Mouse (Mus musculus) left cerebral cortex, adult 2 months (tissue): ENCODE data around the gene 2810004N23Rik. TPM values are rescaled to one million over a fixed set of nuclear protein-coding genes. Genes with fewer than 3 reads are reported as not detected.

Experiments
- DNase-seq, 2 experiments: peaks; one replicate each; pipeline ENCODE4 v3.0.0; 2021 to 2022; ENCODE audit warnings: low spot score in 2 of 2, mixed read lengths in 1 of 2; ENCODE audit errors: extremely low spot score in 1 of 2
- H3K27ac ChIP-seq: fragments of 200-600 bp; 2 replicates; pipeline ENCODE4 v1.8.1; 2022
- H3K4me3 ChIP-seq: fragments of 200-600 bp; 2 replicates; pipeline ENCODE4 v1.8.1; 2022
- CTCF ChIP-seq: fragments of 200-600 bp; IDR thresholded peaks from 2 replicates; pipeline ENCODE4 v1.8.1; 2022; ENCODE audit warnings: antibody characterized with exemption, mild to moderate bottlenecking, moderate library complexity
- intact Hi-C: fragments of 180-260 bp; cut with DNase I; formaldehyde crosslinking; loops from one replicate; pipeline ENCODE4 v1.15.1; 2025
- total RNA-seq, 2 experiments: library from RNA; stranded (reverse); gene quantifications; 2 replicates each; pipeline ENCODE4 v1.2.3; 2021

The 2810004N23Rik gene
- total RNA-seq, 2 experiments from 2014 or later: 19.0 to 20.3 TPM

DNA sequence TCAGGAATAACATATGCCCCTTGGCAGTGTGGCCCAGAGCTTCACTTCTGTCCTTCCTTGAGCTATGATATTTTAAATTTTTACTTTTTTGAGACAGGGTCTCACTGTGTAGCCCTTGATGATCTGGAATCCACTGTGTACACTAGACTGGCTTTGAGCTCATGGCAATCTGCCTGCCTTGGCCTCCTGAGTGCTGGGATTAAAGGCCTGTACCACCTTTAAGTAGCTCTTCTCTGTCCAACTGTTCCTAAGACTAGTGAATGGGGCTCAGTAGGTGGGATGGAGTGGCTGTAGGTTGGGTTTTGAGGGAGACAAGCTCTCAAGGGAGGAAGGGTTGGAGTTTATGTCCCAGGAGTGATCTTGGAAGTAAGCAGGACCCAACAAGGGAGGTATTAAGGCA, 27.1 kb downstream of the 2810004N23Rik start:
- intact Hi-C loops: no loop called here
- H3K4me3 ChIP-seq: no peak overlapping the region
- no peak for DNase-seq
- H3K27ac ChIP-seq: no peak overlapping the region
- no peak for TF ChIP-seq CTCF

DNA sequence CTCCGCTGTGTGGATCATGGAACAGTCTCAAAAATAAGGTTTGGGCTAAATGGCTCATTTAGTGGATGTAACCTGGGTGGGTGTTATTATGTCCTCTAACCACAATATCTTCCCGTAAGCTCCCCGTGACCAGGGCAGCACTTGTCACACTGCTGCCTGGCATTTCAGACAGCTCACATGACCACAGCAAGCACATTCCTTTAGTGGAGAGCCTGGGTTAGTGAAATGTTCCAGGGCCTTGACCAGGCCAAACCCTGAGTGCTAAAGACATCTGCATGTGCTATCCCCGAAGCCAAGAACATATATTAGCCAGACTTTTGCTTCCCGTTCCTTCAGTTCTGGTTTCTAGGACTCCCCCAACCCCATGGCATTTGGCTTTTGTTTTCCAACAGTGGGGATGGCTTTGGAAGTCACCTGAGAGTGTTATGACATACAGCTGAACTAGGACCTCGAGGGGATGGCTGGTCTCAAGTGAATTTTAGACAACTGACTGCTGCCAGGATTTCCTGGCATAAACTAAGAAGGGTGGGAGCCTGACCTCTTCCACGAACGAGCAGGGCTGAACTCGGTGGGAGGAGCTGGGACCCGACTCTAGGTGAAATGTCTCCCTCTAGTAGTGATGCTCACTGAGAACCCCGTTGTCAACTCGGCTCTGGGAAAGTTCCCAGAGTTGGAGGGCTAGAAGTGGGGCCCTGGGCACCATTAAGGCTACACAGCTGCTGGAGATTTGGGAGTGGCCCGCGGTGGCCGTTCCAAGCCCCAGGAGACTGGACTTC, 29.3 kb downstream of the 2810004N23Rik start:
- no peak for DNase-seq
- no peak for TF ChIP-seq CTCF
- intact Hi-C loops: no loop called here
- H3K27ac ChIP-seq: no peak overlapping the region
- H3K4me3 ChIP-seq: no peak overlapping the region

DNA sequence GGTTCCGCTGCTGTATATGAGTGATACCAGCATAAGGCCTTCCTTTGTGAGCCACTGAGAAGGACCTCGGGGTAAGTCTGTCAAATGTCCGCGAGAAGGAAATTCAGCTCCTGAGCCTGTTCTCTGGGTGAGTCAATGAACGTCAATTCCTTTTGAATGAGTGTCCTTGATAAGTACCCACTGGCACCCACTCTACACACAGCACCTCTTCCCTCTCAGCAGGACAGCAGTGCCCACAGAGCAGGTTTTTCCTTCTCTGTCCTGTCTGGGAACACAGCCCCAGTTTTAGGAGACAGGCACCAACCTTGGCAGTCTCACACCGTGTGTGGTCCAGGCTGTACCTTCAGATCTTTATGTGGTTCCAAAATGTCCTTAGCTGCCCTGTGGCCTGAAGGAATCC, 31.0 kb downstream of the 2810004N23Rik start:
- no peak for DNase-seq
- no peak for TF ChIP-seq CTCF
- intact Hi-C loops: no loop called here
- Histone ChIP-seq H3K27ac (no peak overlapping the region), H3K4me3 (no peak overlapping the region)

DNA sequence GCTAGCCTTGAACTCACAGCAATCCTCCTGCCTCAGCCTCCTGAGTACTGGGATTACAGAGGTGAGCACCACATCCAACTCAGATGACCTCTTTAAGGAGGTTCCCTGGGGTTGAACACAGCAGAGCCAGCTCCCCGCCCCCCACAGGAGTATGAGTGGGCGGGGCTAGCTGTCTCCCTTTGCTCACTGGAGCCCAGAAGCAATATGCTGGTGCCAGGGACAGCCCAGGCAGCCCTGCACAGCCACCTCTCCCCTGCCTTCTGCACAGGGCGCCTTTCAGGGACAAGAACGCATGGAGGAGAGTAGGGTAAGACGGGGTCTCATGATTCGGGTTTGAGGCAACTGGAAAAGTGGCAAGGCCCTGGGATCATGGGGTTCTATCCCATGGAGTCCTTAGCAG, 31.4 kb downstream of the 2810004N23Rik start:
- Histone ChIP-seq H3K4me3 (no peak overlapping the region), H3K27ac (no peak overlapping the region)
- TF ChIP-seq CTCF: no peak
- intact Hi-C loops: no loop called here
- DNase-seq: no peak

DNA sequence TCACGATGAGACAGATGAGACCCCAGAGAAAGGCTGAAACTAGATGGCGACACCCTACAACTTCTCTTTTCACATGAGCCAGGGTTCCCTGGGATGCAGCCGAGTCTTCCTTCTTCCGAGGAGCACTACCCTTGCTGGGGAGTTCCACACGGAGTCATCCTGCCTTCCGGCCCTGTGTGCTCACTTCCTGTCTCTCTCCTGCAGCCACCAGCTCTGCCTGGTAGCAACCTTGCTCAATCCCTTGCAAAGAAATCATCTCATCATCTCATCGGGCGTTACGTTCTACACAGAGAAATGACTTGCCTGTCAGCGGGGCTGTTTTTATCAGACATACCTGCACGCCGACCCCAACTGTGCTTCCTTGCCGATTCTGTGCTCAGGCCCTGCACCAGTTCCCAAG, 32.9 kb downstream of the 2810004N23Rik start:
- Histone ChIP-seq H3K4me3 (no peak overlapping the region), H3K27ac (no peak overlapping the region)
- intact Hi-C loops: no loop called here
- no peak for DNase-seq
- TF ChIP-seq CTCF: no peak

DNA sequence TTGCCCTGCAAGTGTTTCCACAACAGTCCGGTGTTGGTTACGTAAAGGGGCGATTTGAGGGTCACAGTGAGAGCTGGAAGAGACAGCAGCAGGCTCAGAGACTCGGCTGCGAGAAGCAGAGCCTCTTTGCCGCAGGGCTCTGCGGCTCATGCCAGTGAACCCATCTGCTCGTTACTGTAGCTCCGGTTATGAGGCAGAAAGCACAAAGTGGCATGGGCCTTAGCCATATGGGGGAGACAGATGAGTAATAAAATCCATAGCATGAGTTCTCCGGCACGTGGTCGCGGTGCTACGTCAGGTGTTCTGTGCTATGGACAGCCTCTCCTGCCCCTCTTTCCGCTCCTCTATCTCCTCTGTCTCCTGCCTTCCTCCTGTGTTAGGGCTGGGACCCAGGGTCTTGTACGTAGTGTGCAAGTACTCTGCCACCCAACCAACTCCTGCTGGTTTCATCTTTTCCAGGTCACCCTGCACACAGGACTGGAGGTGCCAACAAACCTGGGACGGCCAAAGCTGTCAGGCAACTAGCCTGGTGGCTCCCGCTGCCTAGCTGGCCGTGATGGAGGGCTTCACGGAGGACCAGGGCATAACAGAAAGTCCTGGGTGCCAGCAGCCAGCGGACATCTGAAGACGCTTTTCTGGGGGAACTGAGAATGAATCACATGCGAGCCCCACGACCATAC, 34.2 kb downstream of the 2810004N23Rik start:
- intact Hi-C loops: loop anchor here (5.0 kb wide), 1 partner anchor 91 kb away; no protein-coding TSS in a partner anchor
- no peak overlapping the region for H3K27ac ChIP-seq
- no peak overlapping the region for H3K4me3 ChIP-seq
- no peak for TF ChIP-seq CTCF
- peak in 1 of 2 experiments; percentile 18 for DNase-seq

DNA sequence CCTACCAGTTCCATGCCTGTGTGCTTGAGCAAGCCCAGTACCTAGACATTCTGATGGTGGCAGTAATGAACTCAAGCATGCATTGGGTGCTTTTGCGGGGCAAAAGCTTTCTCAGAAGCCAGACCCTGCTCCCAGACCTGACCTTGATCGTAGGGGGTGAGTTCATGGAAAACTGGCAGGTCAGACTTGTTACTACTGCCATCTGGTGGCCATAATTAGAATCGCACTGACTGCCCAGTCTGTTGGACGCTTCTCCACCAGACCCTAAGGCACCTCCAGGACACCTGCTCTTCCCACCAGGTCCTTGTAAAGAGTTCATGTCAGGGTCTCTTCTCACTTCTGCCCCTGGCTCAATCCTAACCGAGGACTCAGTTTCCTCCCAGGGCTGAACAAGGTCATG, 35.5 kb downstream of the 2810004N23Rik start:
- no peak overlapping the region for H3K4me3 ChIP-seq
- no peak overlapping the region for H3K27ac ChIP-seq
- peak; percentile 92 for TF ChIP-seq CTCF
- DNase-seq: peak; percentile 36 to 48
- intact Hi-C loops: loop anchor here (5.0 kb wide), 1 partner anchor 90 kb away; no protein-coding TSS in a partner anchor

DNA sequence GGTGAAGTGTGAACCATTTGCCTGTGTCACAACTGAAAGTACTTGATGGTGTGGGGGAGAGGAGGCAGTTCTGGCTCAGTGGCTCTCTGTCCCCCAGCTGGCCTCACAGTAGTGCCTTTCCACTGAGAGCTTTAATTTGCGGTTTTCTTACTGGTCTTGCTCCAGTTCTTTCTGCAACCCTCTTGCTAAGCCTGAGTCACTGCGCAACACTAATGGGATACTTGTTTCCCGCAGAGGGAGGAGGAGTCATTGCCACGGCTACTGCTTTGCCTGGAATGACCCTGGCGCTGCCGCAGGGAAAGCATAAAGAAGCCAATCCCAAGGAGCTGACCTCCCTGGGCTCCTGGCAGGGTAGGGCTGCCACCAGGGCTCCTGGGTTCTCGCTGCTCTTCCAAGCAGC, 36.3 kb downstream of the 2810004N23Rik start:
- DNase-seq: no peak
- Histone ChIP-seq H3K4me3 (no peak overlapping the region), H3K27ac (no peak overlapping the region; the same call in 1 of the 2 replicates)
- TF ChIP-seq CTCF: no peak
- intact Hi-C loops: loop anchor here (5.0 kb wide), 1 partner anchor 89 kb away; no protein-coding TSS in a partner anchor

DNA sequence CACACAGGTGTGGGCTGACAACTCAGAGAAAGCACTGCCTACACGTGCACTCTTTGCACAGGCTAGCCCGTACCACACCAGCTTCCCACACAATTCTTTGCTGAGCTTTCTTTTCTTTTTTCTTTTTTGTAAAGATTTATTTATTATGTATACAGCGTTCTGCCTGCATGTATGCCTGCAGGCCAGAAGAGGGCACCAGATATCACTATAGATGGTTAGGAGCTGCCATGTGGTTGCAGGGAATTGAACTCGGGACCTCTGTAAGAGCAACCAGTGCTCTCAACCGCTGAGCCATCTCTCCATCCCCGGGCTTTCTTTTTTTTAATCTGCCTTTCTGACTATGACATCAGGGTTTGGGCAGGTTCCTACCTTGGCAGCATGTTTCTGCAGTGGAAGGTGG, 39.4 kb downstream of the 2810004N23Rik start:
- TF ChIP-seq CTCF: peak; percentile 34
- no peak for DNase-seq
- intact Hi-C loops: no loop called here
- Histone ChIP-seq H3K4me3 (no peak overlapping the region), H3K27ac (no peak overlapping the region)

DNA sequence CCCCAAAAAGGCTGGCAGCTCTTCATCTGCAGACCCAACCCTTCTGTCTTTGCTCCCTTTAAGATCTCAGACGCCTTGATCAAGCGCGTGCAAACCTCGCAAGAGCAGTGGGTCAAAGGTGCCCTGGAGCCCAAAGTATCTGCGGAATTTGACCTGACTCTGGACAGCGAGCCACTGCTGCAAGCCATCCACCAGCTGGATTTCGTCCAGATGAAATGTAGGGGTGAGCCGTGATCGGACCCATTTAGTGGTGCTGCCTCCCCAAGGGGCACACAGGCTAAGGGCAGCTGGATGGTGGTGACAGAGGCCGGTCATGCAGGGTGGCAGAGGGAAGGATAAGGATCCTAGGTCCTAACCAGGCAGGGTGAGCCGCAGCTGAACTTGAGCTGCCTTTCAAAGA, 42.8 kb downstream of the 2810004N23Rik start:
- intact Hi-C loops: no loop called here
- Histone ChIP-seq H3K4me3 (no peak overlapping the region), H3K27ac (no peak overlapping the region)
- DNase-seq: no peak
- TF ChIP-seq CTCF: no peak

DNA sequence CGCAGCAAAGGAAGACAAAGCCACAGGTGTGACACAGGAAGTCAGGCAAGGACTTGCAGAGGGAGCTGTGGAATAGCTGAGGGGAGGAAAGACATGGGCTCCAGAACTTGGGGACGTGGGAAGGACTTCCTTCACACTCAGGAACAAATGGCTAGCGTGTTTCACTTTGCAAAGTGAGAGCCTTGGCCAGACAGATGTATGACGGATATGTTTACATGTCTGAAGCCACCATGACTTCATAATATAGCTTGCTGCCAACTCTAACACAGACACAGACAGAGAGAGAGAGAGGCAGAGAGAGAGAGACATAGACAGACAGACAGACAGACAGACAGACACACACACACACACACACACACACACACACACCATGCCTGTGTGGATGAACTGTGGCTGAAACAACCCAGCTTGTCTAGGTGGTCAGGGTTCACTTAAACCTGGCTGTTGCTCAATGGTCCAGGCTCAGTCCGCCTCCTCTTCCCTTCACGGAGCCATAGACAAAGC, 43.3 kb downstream of the 2810004N23Rik start:
- no peak overlapping the region for H3K27ac ChIP-seq
- intact Hi-C loops: no loop called here
- no peak overlapping the region for H3K4me3 ChIP-seq
- no peak for TF ChIP-seq CTCF
- no peak for DNase-seq

DNA sequence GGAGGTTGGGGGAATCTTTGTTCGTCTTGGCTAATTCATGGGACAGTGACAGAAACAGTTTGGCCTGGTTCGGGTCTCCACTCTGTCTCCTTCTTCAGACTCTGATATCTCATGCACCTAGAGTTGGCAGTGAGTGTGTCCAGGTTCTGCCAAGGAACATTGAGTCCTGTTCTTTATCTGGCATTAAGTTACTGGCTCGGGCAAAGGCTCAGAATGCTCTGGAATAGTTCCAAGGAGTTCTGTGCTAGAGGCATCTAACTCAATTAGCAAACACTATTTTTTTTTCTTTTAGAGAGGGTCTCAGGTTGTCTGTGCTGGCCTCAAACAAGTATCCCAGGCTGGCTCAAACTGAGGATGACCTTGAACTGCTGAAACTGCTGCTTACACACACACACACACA, 45.6 kb downstream of the 2810004N23Rik start:
- intact Hi-C loops: no loop called here
- Histone ChIP-seq H3K4me3 (no peak overlapping the region), H3K27ac (no peak overlapping the region)
- no peak for DNase-seq
- no peak for TF ChIP-seq CTCF
